Mouse (Mus musculus): ENCODE data around the gene Otulin.

DNA sequence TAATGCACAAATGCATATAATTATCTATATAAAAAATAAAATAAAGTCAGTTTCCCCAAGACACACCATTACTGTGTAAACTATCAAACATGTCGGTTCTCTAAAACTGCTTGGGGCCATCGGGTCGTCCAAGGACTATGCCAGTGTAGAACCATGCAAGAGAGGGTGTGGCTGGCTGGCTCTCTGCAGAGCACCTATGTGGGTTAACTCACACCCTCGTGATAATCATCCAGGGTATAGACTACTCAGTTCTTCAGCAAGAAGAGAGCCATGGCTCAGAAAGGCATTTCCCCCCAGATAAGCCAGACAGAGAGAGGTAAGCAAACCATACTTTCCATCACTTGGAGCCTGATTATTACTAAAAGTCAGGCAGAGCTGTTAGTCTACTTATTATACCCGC, 28.6 kb upstream of the Otulin start:
- no peak for TF ChIP-seq CTCF (conservative IDR thresholded peaks at IDR 0.05; ENCODE audit: low read length)
- TF ChIP-seq POU5F1 (IDR thresholded peaks at IDR 0.05; ENCODE audit: borderline replicate concordance, low read length), result no peak
- no peak for TF ChIP-seq NANOG (IDR thresholded peaks at IDR 0.05; ENCODE audit: borderline replicate concordance, low read length)

Data from E14TG2a.4 (cell line).